Mouse (Mus musculus) limb, embryonic 11.5 days (tissue): ENCODE measurements at regions not wholly inside any gene's neighbourhood (a gene's known extent, or its start where the extent isn't known, plus 50 kb on each side); places are given as distances from the start of the nearest gene placed in this dataset.

Source experiments
- ATAC-seq: fragments of 200-750 bp; cut with Nextera tagmentation; 2 replicates; pipeline ENCODE4 v1.8.0; 2017; ENCODE audit warnings: low read depth; ENCODE audit not compliant: insufficient number of reproducible peaks, low FRiP score, low TSS enrichment
- DNase-seq: peaks from one replicate; pipeline ENCODE4 v3.0.0-alpha.2; 2015; ENCODE audit warnings: low spot score
- H3K27ac ChIP-seq: fragments of 300-500 bp; sonication (generic); replicated peaks from 2 replicates; pipeline ENCODE4 v1.5.1; 2014; ENCODE audit warnings: low read depth, mild to moderate bottlenecking, low read length
- H3K27me3 ChIP-seq: fragments of 300-500 bp; sonication (generic); 2 replicates; pipeline ENCODE4 v1.6.1; 2014; ENCODE audit warnings: mild to moderate bottlenecking, low read length, mixed read lengths; ENCODE audit not compliant: control insufficient read depth, insufficient read depth
- H3K36me3 ChIP-seq: fragments of 300-500 bp; sonication (generic); 2 replicates; pipeline ENCODE4 v1.6.1; 2014; ENCODE audit warnings: mild to moderate bottlenecking, low read length, moderate library complexity, mixed read lengths; ENCODE audit not compliant: control insufficient read depth, insufficient read depth
- H3K4me1 ChIP-seq: fragments of 300-500 bp; sonication (generic); 2 replicates; pipeline ENCODE4 v1.6.1; 2014; ENCODE audit warnings: low read length, mixed read lengths; ENCODE audit not compliant: control insufficient read depth, insufficient read depth
- H3K4me2 ChIP-seq: fragments of 300-500 bp; sonication (generic); 2 replicates; pipeline ENCODE4 v1.6.1; 2014; ENCODE audit warnings: low read depth, mild to moderate bottlenecking, moderate library complexity; ENCODE audit not compliant: severe bottlenecking
- H3K4me3 ChIP-seq: fragments of 300-500 bp; sonication (generic); 2 replicates; pipeline ENCODE4 v1.5.1; 2014; ENCODE audit warnings: low read depth, low read length
- H3K9ac ChIP-seq: fragments of 300-500 bp; sonication (generic); 2 replicates; pipeline ENCODE4 v1.6.1; 2014; ENCODE audit warnings: mild to moderate bottlenecking, low read length
- H3K9me3 ChIP-seq: fragments of 300-500 bp; sonication (generic); 2 replicates; pipeline ENCODE4 v1.6.1; 2016; ENCODE audit warnings: low read length; ENCODE audit not compliant: control insufficient read depth
- WGBS: fragments of 180-500 bp; shearing (Covaris S2); extraction: QIAGEN DNeasy Blood & Tissue Kit; methylation state at CpG from one replicate; pipeline ENCODE4 v1.1.7; 2014; 5-methylcytosine and 5-hydroxymethylcytosine counted together

- no peaks in the 10 kb centered on the region for H3K9me3 ChIP-seq
- ATAC-seq (no peak), DNase-seq (peak; percentile 65)
- WGBS, result 40% methylated on average over 4 of the region's 4 CpGs
- H3K4me2 ChIP-seq, result no peak overlapping the region
- H3K4me3 ChIP-seq, result no peak overlapping the region
- H3K4me1 ChIP-seq, result no peaks in the 10 kb centered on the region
- no peaks in the 10 kb centered on the region for H3K36me3 ChIP-seq
- H3K9ac ChIP-seq, result no peak overlapping the region
- H3K27ac ChIP-seq, result no peak overlapping the region
- no peaks in the 10 kb centered on the region for H3K27me3 ChIP-seq
These were observed 164.3 kb downstream of the Sdhaf3 start for GRCm38 (mm10) chr6:7120136-7120535.

- ATAC-seq, result no peak
- 96% methylated on average over 11 of the region's 11 CpGs for WGBS
- H3K4me1 ChIP-seq, result no peaks in the 10 kb centered on the region; the same call in 1 of the 2 replicates
- no peak for DNase-seq
- H3K27ac ChIP-seq, result no peak overlapping the region
- H3K27me3 ChIP-seq, result no peaks in the 10 kb centered on the region
- H3K9me3 ChIP-seq, result no peaks in the 10 kb centered on the region
- no peaks in the 10 kb centered on the region for H3K36me3 ChIP-seq
- H3K4me2 ChIP-seq, result no peak overlapping the region
- H3K4me3 ChIP-seq, result no peak overlapping the region
- no peak overlapping the region for H3K9ac ChIP-seq
These were observed 177.2 kb downstream of the Sdhaf3 start for GRCm38 (mm10) chr6:7133042-7133441.

GRCm38 (mm10) chr6:7134062-7134461 lies 178.3 kb downstream of the Sdhaf3 start:
- Histone ChIP-seq H3K9me3 (no peaks in the 10 kb centered on the region), H3K4me2 (no peak overlapping the region), H3K4me3 (no peak overlapping the region), H3K27me3 (no peaks in the 10 kb centered on the region), H3K36me3 (no peaks in the 10 kb centered on the region), H3K27ac (no peak overlapping the region), H3K9ac (no peak overlapping the region), H3K4me1 (no peaks in the 10 kb centered on the region; the same call in 1 of the 2 replicates)
- DNase-seq (peak; percentile 36), ATAC-seq (peak; percentile 66)
- 17% methylated on average over 4 of the region's 4 CpGs for WGBS

- Histone ChIP-seq H3K4me2 (no peak overlapping the region), H3K4me1 (no peaks in the 10 kb centered on the region; the same call in 1 of the 2 replicates), H3K27me3 (no peaks in the 10 kb centered on the region), H3K9ac (no peak overlapping the region), H3K4me3 (no peak overlapping the region), H3K27ac (no peak overlapping the region), H3K36me3 (no peaks in the 10 kb centered on the region), H3K9me3 (no peaks in the 10 kb centered on the region)
- 93% methylated on average over 1 of the region's 1 CpGs for WGBS
- ATAC-seq, result no peak
- DNase-seq, result no peak
These were observed 179.1 kb downstream of the Sdhaf3 start for GRCm38 (mm10) chr6:7134888-7135287.

GRCm38 (mm10) chr6:7181711-7182110 lies 225.9 kb downstream of the Sdhaf3 start:
- 83% methylated on average over 2 of the region's 2 CpGs for WGBS

GRCm38 (mm10) chr6:7199046-7199599 lies 243.3 kb downstream of the Sdhaf3 start:
- no peaks in the 10 kb centered on the region for H3K36me3 ChIP-seq
- ATAC-seq (no peak), DNase-seq (no peak)
- H3K4me3 ChIP-seq, result no peak overlapping the region
- H3K4me2 ChIP-seq, result no peak overlapping the region
- H3K9me3 ChIP-seq, result no peaks in the 10 kb centered on the region
- H3K27ac ChIP-seq, result no peak overlapping the region
- 31% methylated on average over 8 of the region's 8 CpGs for WGBS
- no peak overlapping the region for H3K9ac ChIP-seq
- no peaks in the 10 kb centered on the region for H3K27me3 ChIP-seq
- no peaks in the 10 kb centered on the region for H3K4me1 ChIP-seq

More at GRCm38 (mm10) chr6:7181711-7182110, 225.9 kb downstream of the Sdhaf3 start:
- Histone ChIP-seq H3K9me3 (no peaks in the 10 kb centered on the region), H3K4me3 (no peak overlapping the region), H3K27ac (no peak overlapping the region), H3K4me1 (no peaks in the 10 kb centered on the region), H3K27me3 (no peaks in the 10 kb centered on the region), H3K36me3 (no peaks in the 10 kb centered on the region), H3K4me2 (no peak overlapping the region), H3K9ac (no peak overlapping the region)
- DNase-seq (no peak), ATAC-seq (no peak)

GRCm38 (mm10) chr6:7215880-7216279 lies 260.1 kb downstream of the Sdhaf3 start:
- no peak for ATAC-seq
- WGBS, result 50% methylated on average over 4 of the region's 4 CpGs

GRCm38 (mm10) chr6:7252286-7252685 lies 296.5 kb downstream of the Sdhaf3 start:
- Histone ChIP-seq H3K36me3 (no peaks in the 10 kb centered on the region), H3K9ac (no peak overlapping the region), H3K4me3 (no peak overlapping the region), H3K9me3 (no peaks in the 10 kb centered on the region), H3K4me1 (no peaks in the 10 kb centered on the region), H3K27ac (no peak overlapping the region), H3K4me2 (no peak overlapping the region), H3K27me3 (no peaks in the 10 kb centered on the region)
- ATAC-seq, result no peak
- WGBS, result 80% methylated on average over 7 of the region's 7 CpGs
- no peak for DNase-seq

More at GRCm38 (mm10) chr6:7215880-7216279, 260.1 kb downstream of the Sdhaf3 start:
- Histone ChIP-seq H3K9ac (no peak overlapping the region), H3K36me3 (no peaks in the 10 kb centered on the region), H3K27me3 (no peaks in the 10 kb centered on the region), H3K4me2 (no peak overlapping the region), H3K4me1 (no peaks in the 10 kb centered on the region), H3K4me3 (no peak overlapping the region), H3K27ac (no peak overlapping the region), H3K9me3 (no peaks in the 10 kb centered on the region)
- no peak for DNase-seq

- no peaks in the 10 kb centered on the region for H3K9me3 ChIP-seq
- DNase-seq, result peak; percentile 29
- H3K27me3 ChIP-seq, result no peaks in the 10 kb centered on the region
- ATAC-seq, result no peak
- no peak overlapping the region for H3K9ac ChIP-seq
- no peak overlapping the region for H3K27ac ChIP-seq
- WGBS, result 39% methylated on average over 4 of the region's 4 CpGs
- no peaks in the 10 kb centered on the region for H3K4me1 ChIP-seq
- no peaks in the 10 kb centered on the region for H3K36me3 ChIP-seq
- H3K4me3 ChIP-seq, result no peak overlapping the region
- no peak overlapping the region for H3K4me2 ChIP-seq
These were observed 277.2 kb upstream of the Tac1 start for GRCm38 (mm10) chr6:7277431-7277830.
